Mouse (Mus musculus) heart, embryonic 16.5 days (tissue): Measurements from ENCODE around the gene Map4k3. TPM values are rescaled to one million over a fixed set of nuclear protein-coding genes. Genes with fewer than 3 reads are reported as not detected.

Source experiments
- ATAC-seq: fragments of 200-750 bp; cut with Nextera tagmentation; replicated peaks from 2 replicates; pipeline ENCODE4 v1.8.0; 2017; ENCODE audit warnings: moderate number of reproducible peaks; ENCODE audit not compliant: insufficient read depth, low FRiP score; ENCODE audit errors: extremely low read depth
- H3K27ac ChIP-seq: fragments of 300-500 bp; sonication (generic); 2 replicates; pipeline ENCODE4 v1.5.1; 2014; ENCODE audit warnings: mild to moderate bottlenecking, low read length, control low read depth, moderate library complexity
- H3K27me3 ChIP-seq: fragments of 300-500 bp; sonication (generic); 2 replicates; pipeline ENCODE4 v1.6.1; 2014; ENCODE audit warnings: low read length, mixed read lengths; ENCODE audit not compliant: control insufficient read depth, insufficient read depth
- H3K36me3 ChIP-seq: fragments of 300-500 bp; sonication (generic); 2 replicates; pipeline ENCODE4 v1.6.1; 2014; ENCODE audit not compliant: control insufficient read depth, insufficient read depth
- H3K4me1 ChIP-seq: fragments of 300-500 bp; sonication (generic); 2 replicates; pipeline ENCODE4 v1.6.1; 2014; ENCODE audit warnings: low read length, mixed read lengths; ENCODE audit not compliant: control insufficient read depth, insufficient read depth
- H3K4me2 ChIP-seq: fragments of 300-500 bp; sonication (generic); 2 replicates; pipeline ENCODE4 v1.6.1; 2014; ENCODE audit warnings: low read depth, mild to moderate bottlenecking, control low read depth, low read length
- H3K4me3 ChIP-seq: fragments of 300-500 bp; sonication (generic); 2 replicates; pipeline ENCODE4 v1.5.1; 2014; ENCODE audit warnings: mild to moderate bottlenecking, control low read depth, low read length
- H3K9ac ChIP-seq: fragments of 300-500 bp; sonication (generic); 2 replicates; pipeline ENCODE4 v1.6.1; 2014; ENCODE audit warnings: low read length, control low read depth
- H3K9me3 ChIP-seq: fragments of 300-500 bp; sonication (generic); replicated peaks from 2 replicates; pipeline ENCODE4 v1.6.1; 2016; ENCODE audit warnings: low read length; ENCODE audit not compliant: control insufficient read depth
- WGBS: fragments of 180-500 bp; shearing (Covaris S2); extraction: QIAGEN DNeasy Blood & Tissue Kit; methylation state at CpG from one replicate; pipeline ENCODE4 v1.1.7; 2014; 5-methylcytosine and 5-hydroxymethylcytosine counted together
- polyA plus RNA-seq: library from polyadenylated mRNA; unstranded; fragments of >200 nt; fragmentation: Nextera tagmentation; extraction: Ambion mirVana; gene quantifications from 2 replicates; pipeline ENCODE4 v1.2.1, GENCODE M21; 2015

Gene Map4k3
- polyA plus RNA-seq, 1 experiment from 2014 or later: 17.9 TPM

GRCm38 (mm10) chr17:80678190-80678589, 50.1 kb downstream of the Map4k3 start:
- WGBS: 81% methylated on average over 6 of the region's 6 CpGs
- H3K9ac ChIP-seq: no peak overlapping the region
- no peak for ATAC-seq

GRCm38 (mm10) chr17:80676859-80677535, 51.3 kb downstream of the Map4k3 start:
- Histone ChIP-seq H3K9ac (no peak overlapping the region), H3K4me3 (no peak overlapping the region), H3K27me3 (no peaks in the 10 kb centered on the region), H3K36me3 (no peaks in the 10 kb centered on the region), H3K4me1 (peaks cover 3% of the 10 kb centered on the region; the same call in 1 of the 2 replicates), H3K4me2 (no peak overlapping the region), H3K9me3 (no peaks in the 10 kb centered on the region), H3K27ac (no peak overlapping the region)
- 89% methylated on average over 11 of the region's 11 CpGs for WGBS
- no peak for ATAC-seq

More at GRCm38 (mm10) chr17:80678190-80678589, 50.1 kb downstream of the Map4k3 start:
- peaks cover 12% of the 10 kb centered on the region for H3K4me1 ChIP-seq
- H3K27ac ChIP-seq: no peak overlapping the region
- no peaks in the 10 kb centered on the region for H3K27me3 ChIP-seq
- H3K4me3 ChIP-seq: no peak overlapping the region
- H3K36me3 ChIP-seq: no peaks in the 10 kb centered on the region
- no peaks in the 10 kb centered on the region for H3K9me3 ChIP-seq
- H3K4me2 ChIP-seq: no peak overlapping the region

DNA sequence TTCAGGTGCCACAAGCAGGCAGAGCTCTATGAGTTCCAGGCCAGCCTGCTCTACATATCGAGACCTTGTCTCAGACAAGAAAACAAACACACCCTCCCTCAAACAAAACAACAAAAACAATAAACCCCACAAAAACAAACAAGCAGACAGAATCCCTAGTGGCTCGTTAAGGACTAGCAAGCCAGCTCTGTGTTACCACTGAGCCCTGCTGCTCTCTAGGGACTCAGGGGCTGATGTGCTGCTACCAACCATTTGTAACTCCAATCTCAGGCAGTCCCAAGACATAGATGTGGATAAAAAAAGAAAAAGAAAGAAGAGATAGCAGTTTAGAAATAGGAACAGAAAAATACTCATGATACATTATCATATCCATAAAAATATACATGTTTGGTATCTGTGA, 52.1 kb downstream of the Map4k3 start:
- no peak overlapping the region for H3K4me3 ChIP-seq
- no peak overlapping the region for H3K4me2 ChIP-seq
- no peaks in the 10 kb centered on the region for H3K36me3 ChIP-seq
- ATAC-seq: no peak
- no peaks in the 10 kb centered on the region for H3K9me3 ChIP-seq
- no peak overlapping the region for H3K27ac ChIP-seq
- 58% methylated on average over 2 of the region's 2 CpGs for WGBS
- H3K9ac ChIP-seq: no peak overlapping the region
- no peaks in the 10 kb centered on the region for H3K27me3 ChIP-seq
- peaks cover 3% of the 10 kb centered on the region; the same call in 1 of the 2 replicates for H3K4me1 ChIP-seq

- H3K36me3 ChIP-seq: no peaks in the 10 kb centered on the region
- H3K4me3 ChIP-seq: no peak overlapping the region
- H3K4me1 ChIP-seq: peaks cover 5% of the 10 kb centered on the region; the same call in 1 of the 2 replicates
- WGBS: 82% methylated on average over 1 of the region's 1 CpGs
- H3K4me2 ChIP-seq: no peak overlapping the region
- ATAC-seq: no peak
- H3K27me3 ChIP-seq: no peaks in the 10 kb centered on the region
- H3K27ac ChIP-seq: no peak overlapping the region
- no peaks in the 10 kb centered on the region for H3K9me3 ChIP-seq
- no peak overlapping the region for H3K9ac ChIP-seq
These were observed 57.9 kb downstream of the Map4k3 start for GRCm38 (mm10) chr17:80670395-80670794.

GRCm38 (mm10) chr17:80663623-80664022, 64.7 kb downstream of the Map4k3 start:
- H3K4me2 ChIP-seq: no peak overlapping the region
- no peaks in the 10 kb centered on the region for H3K27me3 ChIP-seq
- ATAC-seq: no peak
- H3K9ac ChIP-seq: no peak overlapping the region
- H3K4me1 ChIP-seq: no peaks in the 10 kb centered on the region
- H3K36me3 ChIP-seq: no peaks in the 10 kb centered on the region
- WGBS: 86% methylated on average over 4 of the region's 4 CpGs
- H3K4me3 ChIP-seq: no peak overlapping the region
- no peak overlapping the region for H3K27ac ChIP-seq
- H3K9me3 ChIP-seq: no peaks in the 10 kb centered on the region

- no peaks in the 10 kb centered on the region for H3K27me3 ChIP-seq
- H3K9me3 ChIP-seq: no peaks in the 10 kb centered on the region
- no peak overlapping the region for H3K4me3 ChIP-seq
- H3K36me3 ChIP-seq: no peaks in the 10 kb centered on the region
- no peak for ATAC-seq
- no peak overlapping the region for H3K9ac ChIP-seq
- no peak overlapping the region for H3K4me2 ChIP-seq
- WGBS: 76% methylated on average over 7 of the region's 7 CpGs
- H3K4me1 ChIP-seq: no peaks in the 10 kb centered on the region
- H3K27ac ChIP-seq: no peak overlapping the region
These were observed 65.3 kb downstream of the Map4k3 start for GRCm38 (mm10) chr17:80662836-80663620.

GRCm38 (mm10) chr17:80661896-80662295, 66.4 kb downstream of the Map4k3 start:
- no peak overlapping the region for H3K4me2 ChIP-seq
- H3K4me1 ChIP-seq: no peaks in the 10 kb centered on the region
- H3K36me3 ChIP-seq: no peaks in the 10 kb centered on the region
- no peak overlapping the region for H3K4me3 ChIP-seq
- no peak overlapping the region for H3K27ac ChIP-seq
- WGBS: 82% methylated on average over 3 of the region's 3 CpGs
- no peaks in the 10 kb centered on the region for H3K9me3 ChIP-seq
- ATAC-seq: no peak
- H3K27me3 ChIP-seq: no peaks in the 10 kb centered on the region
- H3K9ac ChIP-seq: no peak overlapping the region

DNA sequence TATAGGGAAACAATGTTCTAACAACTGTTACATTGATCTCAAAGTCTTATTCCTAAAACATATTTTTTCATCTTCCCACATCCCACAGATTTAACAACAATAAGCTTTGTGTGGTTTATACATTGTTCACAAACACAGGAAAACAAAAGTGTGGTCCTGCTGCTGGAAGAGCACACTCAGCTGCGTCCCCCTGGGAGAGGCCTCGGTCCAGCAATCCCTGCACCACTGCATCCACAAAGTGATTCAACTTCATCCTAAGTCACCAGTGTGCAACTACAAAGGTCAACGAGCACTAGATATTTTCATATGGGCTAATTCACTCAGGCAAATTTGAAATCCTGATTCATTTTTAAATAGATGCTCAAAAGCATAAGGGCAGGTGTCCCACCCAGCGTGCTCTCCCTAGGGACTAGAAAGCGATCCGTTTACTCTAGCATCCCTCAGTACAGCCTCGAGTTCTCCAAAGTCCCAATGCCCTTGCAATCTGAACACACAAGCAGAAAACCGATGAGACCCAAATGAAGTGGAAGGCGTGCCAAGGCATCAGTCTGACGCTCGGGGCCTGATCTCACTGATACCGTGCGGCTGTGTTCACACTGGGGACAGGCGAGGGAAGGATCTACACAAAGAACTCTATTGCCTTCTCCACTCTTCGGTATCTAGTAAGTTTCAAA, 67.4 kb downstream of the Map4k3 start:
- H3K27me3 ChIP-seq: no peaks in the 10 kb centered on the region
- H3K9ac ChIP-seq: no peak overlapping the region
- no peak overlapping the region for H3K4me3 ChIP-seq
- H3K4me2 ChIP-seq: no peak overlapping the region
- no peak overlapping the region for H3K27ac ChIP-seq
- no peak for ATAC-seq
- no peaks in the 10 kb centered on the region for H3K9me3 ChIP-seq
- H3K4me1 ChIP-seq: no peaks in the 10 kb centered on the region
- H3K36me3 ChIP-seq: no peaks in the 10 kb centered on the region
- 86% methylated on average over 15 of the region's 15 CpGs for WGBS

DNA sequence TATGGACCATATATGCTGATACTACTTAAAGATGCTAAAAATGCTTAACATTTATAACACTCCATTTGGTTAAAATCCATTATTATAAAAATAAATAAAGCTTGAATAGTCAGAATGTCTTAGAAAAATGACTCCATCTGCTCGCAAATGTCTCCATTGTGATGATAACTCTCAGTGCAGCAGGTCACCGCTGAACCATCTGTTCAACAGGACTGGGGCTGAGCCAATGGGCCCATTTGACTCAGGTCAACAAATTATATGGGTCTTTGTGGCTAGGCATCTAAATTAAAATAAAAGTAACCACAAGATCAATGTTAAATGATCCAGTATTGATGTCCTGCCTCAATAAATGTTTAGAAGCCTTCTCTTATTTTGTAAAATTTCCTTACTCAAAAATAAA, 68.1 kb downstream of the Map4k3 start:
- no peak overlapping the region for H3K4me3 ChIP-seq
- H3K4me1 ChIP-seq: no peaks in the 10 kb centered on the region
- no peak overlapping the region for H3K9ac ChIP-seq
- H3K4me2 ChIP-seq: no peak overlapping the region
- no peak overlapping the region for H3K27ac ChIP-seq
- H3K36me3 ChIP-seq: no peaks in the 10 kb centered on the region
- ATAC-seq: no peak
- no peaks in the 10 kb centered on the region for H3K9me3 ChIP-seq
- H3K27me3 ChIP-seq: no peaks in the 10 kb centered on the region
- WGBS: 90% methylated on average over 2 of the region's 2 CpGs
